Mouse (Mus musculus) thymus, postnatal 14 days (tissue): Measurements from ENCODE around the gene Mrpl52.

Source experiments
- DNase-seq: peaks from one replicate; pipeline ENCODE4 v3.0.0; 2021

Gene Mrpl52

GRCm38 (mm10) chr14:54475941-54476844, 49.5 kb downstream of the Mrpl52 start, which contains the start of gene Rem2:
TSS of gene Rem2 (plus strand) at chr14:54476100.
- DNase-seq, result no peak

- DNase-seq, result no peak
Measured at GRCm38 (mm10) chr14:54477172-54477909, 50.6 kb downstream of the Mrpl52 start.
